Mouse (Mus musculus) large intestine, adult 2 months (tissue): Measurements from ENCODE around the gene Slit3. TPM values are rescaled to one million over a fixed set of nuclear protein-coding genes. Genes with fewer than 3 reads are reported as not detected.

Source experiments
- DNase-seq: peaks from one replicate; pipeline ENCODE4 v3.0.0-alpha.2; 2012; ENCODE audit warnings: low read depth, low spot score
- WGBS: fragments of 180-500 bp; shearing (Covaris S2); methylation state at CpG from one replicate; pipeline ENCODE4 v1.1.7; 2018; 5-methylcytosine and 5-hydroxymethylcytosine counted together
- polyA plus RNA-seq: library from polyadenylated mRNA; depleted of rRNA; stranded (reverse); fragments of >200 nt; gene quantifications from 2 replicates; pipeline ENCODE4 v1.2.3, GENCODE M21; 2012

Slit3 gene
- polyA plus RNA-seq, 1 experiment, result 4.4 TPM

DNA sequence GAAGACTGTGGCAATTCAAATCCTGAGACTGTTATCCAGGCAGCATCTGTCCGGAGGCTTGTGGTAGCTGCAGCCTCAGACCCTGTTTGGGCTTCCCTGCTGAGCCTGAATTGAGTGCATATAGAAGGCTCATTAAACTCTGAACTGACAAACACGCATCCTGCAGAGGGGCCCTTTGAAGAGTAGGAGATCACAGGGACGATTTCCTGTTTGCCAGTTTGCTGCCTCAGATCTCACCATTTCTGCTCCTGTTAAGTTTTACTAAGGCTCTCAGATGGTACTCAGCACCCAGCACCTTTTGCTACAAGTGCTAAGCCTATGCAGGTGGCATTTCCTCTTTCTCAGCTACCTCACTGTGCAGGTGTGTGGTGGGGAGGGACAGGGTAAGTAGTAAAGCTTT, 205.3 kb downstream of the Slit3 start:
- WGBS, result 31% methylated on average over 3 of the region's 3 CpGs
- no peak for DNase-seq

DNA sequence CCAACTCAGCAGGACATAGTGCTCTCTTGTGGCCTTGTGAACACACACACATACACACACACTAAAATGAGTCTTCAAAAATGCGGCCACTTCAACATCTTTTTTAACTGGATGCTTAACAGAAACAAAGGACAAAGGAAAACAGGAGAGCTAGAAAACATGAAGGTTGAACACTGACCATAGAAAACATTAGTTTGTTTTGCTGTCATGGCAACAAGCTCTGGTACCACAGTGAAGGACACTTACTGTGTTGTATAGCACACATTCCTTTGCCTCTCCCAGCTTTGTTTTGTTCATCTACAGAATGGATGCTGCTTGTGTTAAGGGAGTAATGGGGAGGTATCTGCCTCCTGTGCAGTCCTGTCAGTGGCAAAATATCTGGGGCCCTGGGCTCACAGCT, 206.9 kb downstream of the Slit3 start:
- WGBS, result 70% methylated on average over 1 of the region's 1 CpGs
- DNase-seq, result no peak

DNA sequence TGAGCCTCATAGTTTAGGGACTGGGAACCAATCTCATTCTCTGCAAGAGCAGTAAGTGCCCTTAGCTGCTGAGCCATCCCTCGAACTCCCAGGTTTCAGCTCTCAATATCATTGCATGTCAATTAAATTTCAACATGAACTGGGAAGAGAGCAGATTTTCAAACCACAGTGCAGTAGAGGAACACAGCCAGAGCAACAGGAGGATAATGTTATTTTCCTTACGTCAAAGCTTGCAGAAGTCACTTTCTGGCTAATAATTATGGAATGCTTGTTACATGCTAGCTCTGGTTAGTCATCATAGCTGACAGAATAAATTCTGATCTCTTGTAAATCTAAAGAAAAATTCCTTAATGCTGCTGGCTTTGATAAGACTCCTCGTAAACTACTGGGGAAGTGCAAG, 210.5 kb downstream of the Slit3 start:
- WGBS, result 55% methylated on average over 3 of the region's 3 CpGs

DNA sequence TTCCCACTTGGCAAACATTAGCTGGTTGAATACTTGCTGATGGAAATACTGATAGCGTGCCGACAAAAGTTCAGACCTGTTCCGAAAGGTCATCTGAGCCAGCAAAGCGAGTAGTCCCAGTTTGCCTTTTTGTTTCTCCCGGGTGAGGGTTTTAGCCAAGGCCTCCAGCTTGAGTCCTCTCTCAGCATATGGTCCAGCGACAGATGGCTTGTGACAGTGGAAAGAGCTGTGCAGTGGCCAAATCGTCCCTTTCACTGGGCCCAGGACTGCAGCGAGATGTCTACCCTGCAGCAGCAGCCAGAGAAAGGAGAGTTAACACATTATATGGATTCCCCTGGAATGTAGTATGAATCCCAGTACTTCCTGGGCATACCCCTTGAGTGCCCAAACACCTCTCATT, 215.5 kb downstream of the Slit3 start:
- WGBS, result 65% methylated on average over 8 of the region's 8 CpGs
- DNase-seq, result no peak

More for the DNA sequence above, 210.5 kb downstream of the Slit3 start:
- DNase-seq, result no peak

DNA sequence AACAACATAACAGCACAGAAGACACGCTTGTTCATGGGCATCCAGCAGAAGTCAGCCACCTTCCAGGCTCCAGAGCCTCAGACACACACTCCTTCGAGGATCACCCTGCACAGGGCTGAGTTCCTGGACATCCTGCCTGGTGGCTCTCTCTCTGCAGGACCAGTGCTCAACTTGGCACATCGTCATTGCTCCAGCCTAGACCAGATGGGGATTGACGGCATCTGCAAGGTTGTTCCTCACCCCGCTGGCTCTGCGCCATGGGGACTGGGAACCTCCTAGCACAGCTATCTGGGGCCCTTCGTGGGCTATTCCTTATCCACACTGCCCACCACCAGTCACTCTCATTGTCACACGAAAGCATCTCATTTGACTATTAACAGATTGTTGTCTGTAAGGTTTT, 216.5 kb downstream of the Slit3 start:
- no peak for DNase-seq
- 73% methylated on average over 8 of the region's 8 CpGs for WGBS

DNA sequence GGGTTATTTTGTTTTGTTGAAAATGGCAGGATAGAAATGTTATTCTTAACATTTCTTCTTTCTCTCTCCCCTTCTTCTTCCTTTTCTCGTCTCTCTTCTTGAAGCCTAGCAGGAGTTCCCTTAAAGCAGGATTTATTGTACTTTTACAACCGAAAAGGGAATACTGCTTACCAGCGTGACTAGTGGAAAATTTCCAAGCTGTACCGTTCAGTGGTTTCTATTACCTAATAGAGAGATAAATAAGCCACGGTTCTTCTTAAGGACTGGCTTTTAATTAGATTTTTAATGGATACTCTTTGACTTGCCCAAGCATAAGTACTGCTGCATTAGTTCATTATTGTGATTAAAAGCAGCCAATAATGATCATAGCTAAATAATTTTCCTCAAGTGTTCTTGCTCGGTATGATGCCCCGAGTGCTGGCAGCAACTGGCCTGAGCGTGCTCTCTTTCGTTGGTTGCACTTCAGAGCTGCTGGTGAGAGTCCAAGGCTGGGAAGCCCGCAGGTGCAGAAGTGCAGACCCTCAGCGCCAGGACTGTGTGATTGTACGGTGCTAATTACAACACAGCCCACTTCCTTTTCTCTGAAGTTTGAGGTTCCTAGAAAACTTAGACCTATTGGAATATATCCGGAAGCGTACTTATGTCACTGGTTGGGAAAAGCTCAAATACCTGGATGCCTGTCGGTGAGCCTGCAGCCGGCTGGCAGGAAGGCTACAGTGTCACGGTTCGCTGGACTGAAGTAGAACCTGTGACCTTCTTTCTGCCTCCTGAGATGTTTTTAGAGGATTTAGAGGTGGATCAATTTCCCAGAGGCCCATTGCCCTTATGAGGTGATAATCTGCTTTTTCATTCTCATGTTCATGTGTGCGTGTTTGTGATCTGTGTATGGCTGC, 217.1 kb downstream of the Slit3 start:
- DNase-seq, result no peak

DNA sequence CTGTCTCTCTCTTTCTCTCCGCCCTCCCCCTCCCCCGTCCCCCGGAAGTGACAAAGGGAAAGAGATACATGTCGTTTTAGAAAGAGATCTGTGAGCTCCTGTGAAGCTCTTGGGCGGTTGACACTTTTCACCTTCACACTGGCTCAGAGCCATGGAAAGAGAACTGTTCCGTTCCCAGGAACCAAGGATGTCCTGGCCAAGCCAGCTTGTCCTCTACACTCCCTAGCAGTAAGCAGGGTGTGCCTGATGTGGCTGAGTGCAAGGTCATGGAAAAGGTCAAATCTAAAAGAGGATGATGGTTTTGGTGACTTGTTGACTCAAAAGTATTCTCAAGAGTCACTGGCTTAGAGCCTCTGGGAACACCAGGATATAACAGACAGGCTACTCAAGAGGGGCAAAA, 219.7 kb downstream of the Slit3 start:
- no peak for DNase-seq
- 65% methylated on average over 6 of the region's 6 CpGs for WGBS

More for the DNA sequence above, 217.1 kb downstream of the Slit3 start:
- 67% methylated on average over 19 of the region's 19 CpGs for WGBS

DNA sequence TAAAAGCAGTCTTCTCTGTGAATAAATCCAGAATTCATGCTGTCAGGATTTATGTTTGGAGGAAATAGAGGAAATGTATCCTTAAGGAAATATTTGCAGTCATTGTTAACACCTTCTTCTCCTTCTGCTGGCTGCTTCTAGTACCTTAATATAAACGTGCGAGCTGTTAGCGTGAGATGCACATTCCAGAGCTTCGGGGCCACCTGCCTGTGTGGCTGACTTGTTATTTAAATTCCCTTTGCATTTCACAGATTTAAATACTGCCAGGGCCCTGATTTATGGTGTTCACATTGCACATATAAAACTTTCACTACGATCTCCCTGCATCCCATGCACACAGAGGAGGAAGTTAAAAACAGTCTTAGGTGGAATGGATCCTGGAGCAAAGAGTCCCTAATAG, 221.5 kb downstream of the Slit3 start:
- no peak for DNase-seq
- WGBS, result 26% methylated on average over 5 of the region's 5 CpGs

DNA sequence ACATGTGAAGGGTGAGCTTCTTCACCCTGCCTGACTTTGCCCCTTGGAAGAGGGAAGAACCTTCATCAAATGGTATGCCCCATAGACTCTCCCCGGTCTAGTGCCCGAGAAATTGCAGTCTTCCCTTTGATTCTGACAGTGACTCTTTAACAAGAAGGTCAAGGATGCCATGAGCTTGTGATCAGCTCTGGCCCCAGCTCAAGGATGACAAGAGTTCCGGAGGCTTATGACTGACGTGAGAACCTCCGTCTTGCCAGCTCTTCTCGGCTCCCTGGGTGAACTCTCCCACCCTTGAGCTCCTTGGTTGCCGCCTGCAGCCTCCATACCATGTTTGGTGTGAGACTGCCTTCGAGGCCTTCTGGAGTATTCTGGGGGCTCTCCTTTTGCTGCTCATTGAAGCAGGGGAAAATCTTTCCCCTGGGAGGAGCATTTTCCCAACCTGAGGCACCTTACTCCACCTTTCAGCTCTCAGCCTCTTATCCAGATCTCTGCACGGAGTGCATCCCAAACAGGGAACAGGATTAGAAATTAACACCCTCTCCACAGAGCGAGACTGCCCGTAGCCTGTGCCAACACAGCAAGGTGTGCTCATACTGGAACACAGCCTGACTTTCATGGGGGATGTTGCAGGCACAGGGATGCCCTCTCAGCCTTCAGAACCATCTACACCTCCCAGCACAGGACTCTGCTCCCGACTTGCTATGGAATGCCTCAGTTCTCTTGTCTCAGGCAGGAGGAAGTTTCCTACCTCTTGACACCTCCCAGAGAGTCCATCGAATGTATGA, 224.9 kb downstream of the Slit3 start:
- no peak for DNase-seq
- WGBS, result 76% methylated on average over 13 of the region's 13 CpGs

DNA sequence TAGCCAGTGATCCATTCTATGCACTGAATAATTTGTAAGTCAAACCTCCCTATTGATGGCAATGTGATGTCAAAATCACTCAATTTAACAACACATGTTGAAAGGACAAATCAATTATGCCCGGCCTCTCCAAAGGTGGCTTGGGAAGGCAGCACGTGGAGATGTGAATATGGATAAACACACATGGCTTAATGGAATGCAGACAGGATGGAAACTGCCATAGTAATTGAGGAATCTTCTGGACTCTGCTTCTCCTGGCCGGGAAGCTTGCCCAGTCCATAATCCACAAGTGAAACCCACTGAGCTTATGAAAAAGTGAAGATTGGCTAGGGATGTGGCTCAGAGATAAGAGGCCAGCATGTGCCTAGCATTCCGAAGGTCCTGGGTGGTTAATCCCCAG, 227.1 kb downstream of the Slit3 start:
- no peak for DNase-seq
- WGBS, result 41% methylated on average over 4 of the region's 4 CpGs

DNA sequence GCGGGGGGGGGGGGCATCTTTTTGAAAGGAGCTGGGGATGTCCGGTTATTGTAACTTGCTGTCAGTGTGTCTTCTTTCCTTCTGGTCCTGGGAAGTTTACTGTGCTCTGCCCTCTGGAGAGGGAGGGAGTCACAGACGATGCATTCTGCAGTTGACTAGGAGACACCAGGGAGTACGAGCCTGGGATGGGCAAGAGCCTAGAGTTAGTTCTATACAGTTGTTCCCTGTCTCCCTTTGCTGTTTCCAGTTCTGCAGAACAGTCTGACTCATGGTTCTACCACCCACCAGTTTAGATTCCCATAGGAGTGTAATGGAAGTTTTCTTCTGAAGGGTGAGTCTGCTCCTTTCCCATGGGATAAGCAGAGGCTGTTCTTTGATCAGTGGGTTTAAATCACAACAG, 229.9 kb downstream of the Slit3 start:
- 52% methylated on average over 4 of the region's 4 CpGs for WGBS
- no peak for DNase-seq

DNA sequence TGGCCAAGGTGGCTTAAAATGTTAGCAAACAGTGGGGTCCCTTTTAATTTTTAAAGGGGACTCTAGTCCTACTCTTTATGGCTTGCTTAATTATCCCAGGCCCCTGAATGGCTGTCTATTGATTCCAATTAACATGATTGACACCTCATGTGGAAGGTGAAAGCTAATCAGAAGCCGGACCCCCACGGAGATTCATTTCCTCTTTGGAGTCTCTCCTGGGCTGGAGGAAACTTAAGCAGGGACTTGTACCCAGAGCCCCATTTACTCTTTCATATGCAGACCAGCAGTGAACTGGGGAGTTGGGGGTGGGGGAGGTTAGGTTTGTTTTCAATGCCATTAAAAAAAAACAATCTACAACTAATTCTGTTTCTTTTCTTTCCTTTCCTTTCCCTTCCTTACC, 230.4 kb downstream of the Slit3 start:
- DNase-seq, result no peak
- WGBS, result 57% methylated on average over 2 of the region's 2 CpGs

DNA sequence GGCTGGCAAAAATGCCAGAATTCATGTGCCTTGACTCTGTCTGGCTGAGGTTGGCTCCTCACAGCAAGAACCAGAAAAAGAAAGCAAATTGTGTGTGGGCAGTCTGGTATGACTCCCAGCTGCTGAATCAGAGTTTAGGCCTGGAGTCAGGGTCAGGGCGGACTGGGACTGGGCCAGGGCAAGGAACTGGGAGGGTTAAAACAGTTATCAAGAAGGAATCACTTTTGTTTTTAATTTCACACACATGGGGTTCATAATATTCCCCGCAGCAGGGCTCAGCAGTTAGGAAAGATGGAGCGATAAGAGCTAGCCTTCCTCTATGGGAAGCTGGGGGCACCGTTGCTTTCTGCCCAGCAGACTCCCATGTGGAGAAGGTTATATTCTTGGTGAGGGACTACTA, 234.8 kb downstream of the Slit3 start:
- DNase-seq, result no peak
- WGBS, result 83% methylated on average over 4 of the region's 4 CpGs

DNA sequence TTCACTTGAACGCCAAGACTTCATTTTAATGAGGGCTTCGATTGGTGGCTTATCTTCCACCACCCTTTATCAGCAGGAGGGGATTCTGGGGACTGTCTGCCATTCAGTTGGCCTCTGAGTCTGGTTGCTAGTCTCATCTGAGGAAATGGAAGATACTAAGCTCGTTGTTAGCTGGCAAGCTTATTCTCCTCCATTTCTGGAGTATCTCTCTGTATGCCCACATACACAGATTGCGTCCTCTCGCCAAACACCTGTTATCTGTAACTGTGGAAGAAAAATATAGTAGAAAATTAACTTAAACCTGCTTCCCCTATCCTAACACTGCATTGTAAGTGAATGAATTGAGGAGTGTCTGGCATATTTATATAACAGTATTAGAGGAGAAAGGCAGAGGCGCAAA, 240.0 kb downstream of the Slit3 start:
- no peak for DNase-seq
- 82% methylated on average over 6 of the region's 6 CpGs for WGBS

DNA sequence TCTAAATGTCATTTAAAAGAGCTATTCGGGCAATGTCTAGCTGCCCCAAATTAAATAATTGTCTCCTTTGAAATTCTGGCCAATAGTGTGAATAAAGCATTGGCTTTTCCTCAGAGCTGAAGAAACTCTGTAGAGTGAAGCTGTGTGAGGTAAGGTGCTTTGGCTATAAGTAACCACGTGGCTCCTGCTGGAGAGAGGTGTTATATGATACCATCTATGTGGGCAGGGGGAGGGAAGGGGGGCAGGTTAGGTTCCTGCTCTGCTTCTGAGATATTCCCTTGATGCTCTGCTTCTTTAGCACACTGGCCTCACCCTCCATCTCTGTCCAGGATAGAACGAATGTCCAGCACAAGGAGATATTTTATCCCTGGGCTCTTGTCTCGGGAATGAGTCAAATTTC, 242.0 kb downstream of the Slit3 start:
- WGBS, result 63% methylated on average over 4 of the region's 4 CpGs

DNA sequence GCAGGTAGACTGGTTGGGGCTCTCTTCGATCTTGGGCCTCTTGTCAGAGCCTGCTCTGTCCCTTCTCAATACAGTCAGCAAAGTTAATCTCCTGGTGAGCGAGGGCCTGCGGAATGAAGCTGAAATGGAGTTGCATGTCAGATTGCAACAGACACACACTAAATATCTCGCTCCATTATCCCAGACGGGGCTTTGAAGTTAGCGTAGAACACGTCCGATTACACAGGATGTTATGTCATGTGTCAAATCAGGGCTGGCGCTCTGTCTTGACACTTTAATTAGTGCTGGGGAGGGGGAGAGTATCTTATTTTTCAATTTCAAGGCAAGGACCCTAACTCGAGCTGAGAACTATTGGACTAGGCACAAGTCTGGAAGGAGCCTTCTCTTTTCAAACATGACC, 243.4 kb downstream of the Slit3 start:
- DNase-seq, result no peak
- WGBS, result 77% methylated on average over 10 of the region's 10 CpGs

More for the DNA sequence above, 242.0 kb downstream of the Slit3 start:
- no peak for DNase-seq

DNA sequence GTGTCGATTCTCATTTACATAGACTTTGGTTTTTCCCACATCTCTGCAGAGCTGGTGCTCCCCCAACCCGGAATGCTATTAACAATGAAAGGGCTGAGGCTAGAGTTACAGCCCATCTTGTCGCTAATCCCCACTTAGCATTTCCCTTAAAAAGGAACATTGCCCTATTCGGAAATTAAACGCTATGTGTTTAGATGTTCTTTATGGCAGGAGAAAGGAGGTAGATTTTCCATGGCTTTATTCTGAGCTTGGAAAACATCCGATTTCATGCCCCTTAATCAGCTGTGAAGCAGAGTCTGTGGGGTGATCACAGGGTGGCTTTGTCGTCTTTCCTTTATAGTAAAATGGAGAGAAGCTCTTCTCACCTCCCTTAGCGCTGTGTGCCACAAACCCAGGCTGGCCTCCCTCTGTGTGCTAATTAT, 244.5 kb downstream of the Slit3 start:
- no peak for DNase-seq
- WGBS, result 32% methylated on average over 8 of the region's 8 CpGs

DNA sequence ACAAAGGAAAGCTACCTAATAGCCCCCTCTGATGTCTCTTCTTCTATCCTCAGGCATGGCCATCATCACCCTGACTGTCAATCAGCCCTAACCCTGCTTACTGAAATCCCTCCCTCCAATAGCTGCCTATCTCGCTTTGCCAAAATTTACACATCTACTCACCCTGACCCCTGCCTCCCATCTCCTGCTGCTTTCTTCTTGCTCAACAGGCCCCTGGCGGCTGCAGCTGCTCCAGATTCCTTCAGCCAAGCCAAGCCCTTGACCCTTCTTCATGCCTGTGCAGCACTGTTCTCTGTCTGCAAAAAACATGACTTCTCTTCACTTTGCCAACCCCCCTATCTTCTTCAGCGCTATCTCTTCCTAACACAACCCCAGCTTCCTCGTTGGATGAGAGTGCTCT, 245.6 kb downstream of the Slit3 start:
- WGBS, result 74% methylated on average over 4 of the region's 4 CpGs
- DNase-seq, result no peak

DNA sequence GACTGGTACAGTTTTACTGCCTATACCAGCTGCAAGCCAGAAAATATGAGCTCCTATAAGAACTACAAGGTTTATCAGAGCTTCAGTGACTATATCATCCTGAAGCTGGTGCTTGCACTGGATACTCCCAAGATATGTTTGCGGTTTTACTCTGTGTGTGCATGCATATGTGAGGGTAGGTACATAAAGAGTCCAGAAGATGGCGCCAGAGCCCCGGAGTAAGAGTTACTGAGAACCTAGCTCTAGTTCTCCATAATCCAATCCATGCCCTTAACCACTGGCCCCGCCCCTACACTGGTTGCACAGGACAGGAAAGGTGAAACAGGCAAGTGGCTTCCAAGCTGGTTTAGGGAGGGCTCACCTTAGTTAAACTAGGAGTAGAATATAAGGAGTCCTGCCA, 246.2 kb downstream of the Slit3 start:
- 84% methylated on average over 4 of the region's 4 CpGs for WGBS
- DNase-seq, result no peak

DNA sequence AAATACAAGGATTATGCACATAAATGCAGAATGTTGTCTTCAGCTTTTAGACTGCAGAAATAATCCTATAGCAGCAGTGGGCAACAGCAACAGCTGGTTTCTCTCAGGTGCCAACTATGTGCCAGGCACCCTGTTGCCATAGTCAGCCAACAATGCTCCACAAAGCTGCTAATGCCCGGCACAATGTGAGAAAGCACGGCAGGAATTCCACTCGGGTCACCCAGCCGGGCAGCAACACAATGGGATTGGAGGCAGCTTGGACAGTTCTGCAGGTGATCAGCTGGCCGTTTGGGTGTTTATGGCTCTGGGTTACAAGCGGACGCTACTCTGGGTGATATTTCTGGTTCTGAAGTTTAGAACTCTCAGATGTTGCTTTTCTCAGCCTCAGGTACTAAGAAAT, 248.9 kb downstream of the Slit3 start:
- WGBS, result 26% methylated on average over 7 of the region's 7 CpGs
- no peak for DNase-seq

DNA sequence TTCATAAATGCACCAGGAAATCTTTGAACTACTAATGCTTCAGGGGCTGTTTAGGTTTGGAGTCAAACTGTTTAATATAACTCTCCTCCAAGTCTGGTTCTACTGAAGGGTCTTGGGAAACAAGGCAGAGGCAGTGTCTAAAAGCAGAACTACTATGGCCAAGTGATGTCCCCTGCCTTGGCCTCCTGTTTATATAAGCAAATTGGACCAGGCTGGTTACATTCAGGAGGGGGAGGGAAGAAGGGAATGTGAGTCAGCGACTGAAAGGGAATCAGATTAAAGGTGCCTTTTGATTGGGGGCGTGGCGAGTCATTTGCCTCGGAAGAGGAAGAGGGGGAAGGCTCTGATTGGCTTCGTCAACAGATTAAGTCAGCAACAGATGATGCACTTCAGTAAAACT, 249.7 kb downstream of the Slit3 start:
- WGBS, result 8% methylated on average over 5 of the region's 5 CpGs
- DNase-seq, result no peak
